Mouse (Mus musculus): ENCODE data around the gene Wdr66. TPM values are rescaled to one million over a fixed set of nuclear protein-coding genes. Genes with fewer than 3 reads are reported as not detected.
A peak's percentile ranks its signal among the peaks of the same experiment; 100 is the strongest.

Wdr66 gene
- polyA plus RNA-seq, 1 experiment from 2014 or later: 0.80 TPM

DNA sequence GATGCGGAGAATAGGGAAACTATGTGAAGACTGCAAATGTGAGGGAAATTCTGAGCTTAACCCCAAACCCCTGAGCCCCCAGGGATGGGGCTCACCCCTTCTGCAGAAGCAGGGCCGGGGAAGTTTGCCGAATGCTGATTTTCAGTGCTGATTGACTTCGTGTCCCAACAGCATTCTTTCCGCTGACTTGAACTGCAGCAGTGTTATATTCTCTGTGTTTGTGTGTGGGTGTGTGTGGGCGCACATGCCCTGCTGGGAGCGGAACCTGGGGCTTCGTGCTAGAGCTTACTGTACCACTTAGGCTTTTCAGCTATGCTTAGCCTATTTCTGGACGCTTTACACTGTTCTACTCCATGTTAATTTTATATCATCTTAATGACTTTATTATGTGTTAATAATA is 15.5 kb upstream of the Wdr66 start:
- 80% methylated on average over 9 of the region's 9 CpGs for WGBS
- Histone ChIP-seq H3K27ac (replicated peaks) (no peak overlapping the region), H3K4me3 (no peak overlapping the region), H3K4me1 (replicated peaks) (no peaks in the 10 kb centered on the region), H3K4me2 (no peak overlapping the region), H3K27me3 (no peaks in the 10 kb centered on the region), H3K9ac (no peak overlapping the region), H3K9me3 (no peaks in the 10 kb centered on the region), H3K36me3 (peaks cover 22% of the 10 kb centered on the region)
- no peak for ATAC-seq (ENCODE audit: low FRiP score, low read depth)

GRCm38 (mm10) chr5:123239501-123239900 is 12.4 kb upstream of the Wdr66 start:
- Histone ChIP-seq H3K4me1 (replicated peaks) (no peaks in the 10 kb centered on the region), H3K9ac (no peak overlapping the region), H3K36me3 (peaks cover 44% of the 10 kb centered on the region), H3K4me2 (no peak overlapping the region), H3K27ac (replicated peaks) (no peak overlapping the region), H3K9me3 (no peaks in the 10 kb centered on the region), H3K4me3 (no peak overlapping the region), H3K27me3 (no peaks in the 10 kb centered on the region)
- ATAC-seq (ENCODE audit: low FRiP score, low read depth): no peak
- WGBS: 93% methylated on average over 11 of the region's 11 CpGs

DNA sequence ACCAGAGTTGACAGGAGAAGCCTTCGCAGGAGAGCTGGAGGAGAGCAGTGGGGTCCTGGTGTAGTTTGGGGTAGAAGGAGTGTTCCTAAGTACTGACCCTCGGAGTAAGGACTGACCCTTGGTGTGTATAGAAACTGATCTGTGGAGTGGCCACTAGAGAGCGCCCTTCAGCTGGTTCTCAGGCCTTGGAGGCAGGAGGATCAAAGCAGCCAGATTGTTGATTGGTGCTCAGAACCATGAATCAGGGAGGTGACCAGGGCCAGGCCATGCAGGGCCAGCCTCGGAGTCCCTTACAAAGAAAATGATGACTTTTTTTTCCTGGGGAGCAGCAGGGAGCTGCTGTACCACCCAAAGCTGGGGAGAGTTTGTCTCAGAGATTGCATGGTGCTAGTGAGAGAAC is 6.4 kb upstream of the Wdr66 start:
- H3K9me3 ChIP-seq: no peaks in the 10 kb centered on the region
- peaks cover 30% of the 10 kb centered on the region for H3K36me3 ChIP-seq

DNA sequence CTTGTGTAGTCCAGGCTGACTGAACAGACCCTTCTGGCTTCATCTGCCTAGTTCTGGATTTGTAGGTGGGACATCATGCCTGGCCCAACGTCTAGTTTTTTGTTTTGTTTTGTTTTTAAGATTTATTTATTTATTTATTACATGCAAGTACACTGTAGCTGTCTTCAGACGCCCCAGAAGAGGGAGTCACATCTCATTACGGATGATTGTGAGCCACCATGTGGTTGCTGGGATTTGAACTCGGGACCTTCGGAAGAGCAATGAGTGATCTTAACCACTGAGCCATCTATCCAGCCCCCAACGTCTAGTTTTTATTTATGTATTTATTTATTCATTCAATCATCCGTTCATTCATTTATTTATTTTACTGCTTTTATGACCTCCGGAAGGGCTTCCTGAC is 512 bp upstream of the Wdr66 start:
- Histone ChIP-seq H3K27me3 (no peaks in the 10 kb centered on the region), H3K4me1 (replicated peaks) (peaks cover 6% of the 10 kb centered on the region), H3K9ac (no peak overlapping the region), H3K4me3 (no peak overlapping the region), H3K9me3 (no peaks in the 10 kb centered on the region), H3K27ac (replicated peaks) (no peak overlapping the region), H3K4me2 (peak overlapping the region; percentile 66), H3K36me3 (0 out of 2 replicates have a peak, but pooled peaks cover 4% of the 10 kb centered on the region)
- 69% methylated on average over 8 of the region's 8 CpGs for WGBS
- no peak for ATAC-seq (ENCODE audit: low FRiP score, low read depth)

More for the DNA sequence above, 6.4 kb upstream of the Wdr66 start:
- H3K27me3 ChIP-seq: no peaks in the 10 kb centered on the region
- H3K27ac ChIP-seq (replicated peaks): no peak overlapping the region
- ATAC-seq (ENCODE audit: low FRiP score, low read depth): peak; percentile 27; the same call in 1 of the 2 replicates
- no peak overlapping the region for H3K4me3 ChIP-seq
- no peak overlapping the region for H3K9ac ChIP-seq
- H3K4me1 ChIP-seq (replicated peaks): no peaks in the 10 kb centered on the region
- WGBS: 10% methylated on average over 4 of the region's 4 CpGs
- no peak overlapping the region for H3K4me2 ChIP-seq

- no peak overlapping the region for H3K4me3 ChIP-seq
- ATAC-seq (ENCODE audit: low FRiP score, low read depth): 0 out of 2 replicates have a peak, but pooled peaks have one; percentile 19
- H3K4me1 ChIP-seq (replicated peaks): peaks cover 7% of the 10 kb centered on the region
- H3K4me2 ChIP-seq: peak overlapping the region; percentile 37
- H3K27me3 ChIP-seq: no peaks in the 10 kb centered on the region
- H3K9ac ChIP-seq: 0 out of 2 replicates have a peak overlapping the region, but pooled peaks have one; percentile 6
- WGBS: 23% methylated on average over 23 of the region's 23 CpGs
- H3K27ac ChIP-seq (replicated peaks): peak overlapping the region; percentile 24
- no peaks in the 10 kb centered on the region for H3K36me3 ChIP-seq
- no peaks in the 10 kb centered on the region for H3K9me3 ChIP-seq
These were observed 5.2 kb downstream of the Wdr66 start for GRCm38 (mm10) chr5:123256841-123257755.

DNA sequence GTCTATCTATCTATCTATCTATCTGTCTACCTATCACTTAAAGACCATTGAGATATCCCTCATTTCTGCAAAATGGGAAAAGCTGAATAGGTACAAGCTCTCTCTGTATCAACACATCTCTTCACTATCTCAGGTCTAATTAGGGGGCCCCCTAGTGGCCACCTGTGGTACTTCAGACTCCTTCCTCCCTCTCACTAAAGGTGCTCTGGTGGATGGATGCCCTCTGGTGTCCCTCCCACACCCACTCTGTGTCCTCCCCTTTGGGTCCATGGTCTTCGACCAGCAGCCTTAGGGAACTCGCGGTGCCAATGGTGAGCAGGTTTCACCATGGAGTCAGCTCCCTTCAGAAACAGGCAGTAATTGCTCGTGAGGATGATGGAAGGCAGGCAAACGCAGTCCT is 7.1 kb downstream of the Wdr66 start:
- peaks cover 6% of the 10 kb centered on the region for H3K4me1 ChIP-seq (replicated peaks)
- H3K36me3 ChIP-seq: no peaks in the 10 kb centered on the region
- no peaks in the 10 kb centered on the region for H3K9me3 ChIP-seq
- H3K4me3 ChIP-seq: no peak overlapping the region
- H3K27me3 ChIP-seq: no peaks in the 10 kb centered on the region
- H3K27ac ChIP-seq (replicated peaks): no peak overlapping the region
- WGBS: 56% methylated on average over 5 of the region's 5 CpGs
- no peak overlapping the region for H3K9ac ChIP-seq
- no peak for ATAC-seq (ENCODE audit: low FRiP score, low read depth)
- no peak overlapping the region for H3K4me2 ChIP-seq

DNA sequence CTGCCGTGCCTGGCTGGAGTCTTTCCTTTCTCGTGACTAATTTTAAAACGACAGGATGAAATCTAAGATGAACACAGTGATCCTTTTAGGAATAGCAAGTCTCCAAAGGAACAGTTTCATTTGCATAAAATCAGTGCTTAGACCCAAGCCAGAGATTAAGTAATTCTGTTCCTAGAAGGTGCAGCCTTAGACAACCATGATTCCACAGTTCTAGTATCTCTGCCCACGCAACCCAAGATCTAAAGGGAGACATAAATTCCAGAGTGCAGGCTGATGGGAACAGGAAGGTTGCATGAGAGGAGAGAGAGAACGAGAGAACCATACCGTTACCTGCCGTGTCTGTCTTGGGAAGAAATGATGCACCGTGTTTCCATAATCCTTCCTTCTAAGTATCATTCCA is 8.8 kb downstream of the Wdr66 start:
- H3K27ac ChIP-seq (replicated peaks): no peak overlapping the region

DNA sequence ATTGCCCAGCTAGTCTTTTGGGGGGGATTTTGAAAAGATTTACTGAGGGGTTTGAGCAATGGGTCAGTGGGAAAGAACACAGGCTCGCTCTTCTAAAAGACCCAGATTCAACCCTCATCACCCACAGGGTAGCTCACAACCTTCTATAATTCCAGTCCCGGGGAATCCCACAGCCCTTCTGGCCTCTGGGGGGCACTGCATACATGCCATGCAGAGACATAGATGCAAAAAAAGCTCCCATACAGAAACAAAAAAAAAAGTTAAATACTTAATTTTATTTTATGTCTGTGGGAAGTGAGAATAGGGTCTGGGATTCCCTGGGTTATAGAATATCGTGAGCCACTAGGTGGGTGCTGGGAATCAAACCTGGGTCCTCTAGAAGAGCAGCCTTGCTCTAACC is 15.0 kb downstream of the Wdr66 start:
- Histone ChIP-seq H3K27me3 (no peaks in the 10 kb centered on the region), H3K4me3 (no peak overlapping the region), H3K9me3 (no peaks in the 10 kb centered on the region), H3K4me2 (no peak overlapping the region), H3K9ac (no peak overlapping the region), H3K27ac (replicated peaks) (no peak overlapping the region), H3K36me3 (no peaks in the 10 kb centered on the region), H3K4me1 (replicated peaks) (no peaks in the 10 kb centered on the region)
- ATAC-seq (ENCODE audit: low FRiP score, low read depth): no peak
- WGBS: 88% methylated on average over 3 of the region's 3 CpGs

More for the DNA sequence above, 8.8 kb downstream of the Wdr66 start:
- no peaks in the 10 kb centered on the region for H3K27me3 ChIP-seq
- no peaks in the 10 kb centered on the region for H3K9me3 ChIP-seq
- H3K9ac ChIP-seq: no peak overlapping the region
- ATAC-seq (ENCODE audit: low FRiP score, low read depth): no peak
- H3K4me1 ChIP-seq (replicated peaks): peaks cover 6% of the 10 kb centered on the region
- no peak overlapping the region for H3K4me3 ChIP-seq
- no peaks in the 10 kb centered on the region for H3K36me3 ChIP-seq
- 76% methylated on average over 8 of the region's 8 CpGs for WGBS
- no peak overlapping the region for H3K4me2 ChIP-seq

- Histone ChIP-seq H3K4me3 (no peak overlapping the region), H3K9me3 (no peaks in the 10 kb centered on the region), H3K27me3 (no peaks in the 10 kb centered on the region), H3K9ac (no peak overlapping the region), H3K36me3 (no peaks in the 10 kb centered on the region), H3K27ac (replicated peaks) (no peak overlapping the region), H3K4me2 (no peak overlapping the region), H3K4me1 (replicated peaks) (no peaks in the 10 kb centered on the region)
- WGBS: 78% methylated on average over 28 of the region's 28 CpGs
- no peak for ATAC-seq (ENCODE audit: low FRiP score, low read depth)
These were observed 16.9 kb downstream of the Wdr66 start for GRCm38 (mm10) chr5:123268477-123269474.

GRCm38 (mm10) chr5:123270917-123271316 is 19.0 kb downstream of the Wdr66 start:
- no peak overlapping the region for H3K4me2 ChIP-seq
- no peaks in the 10 kb centered on the region for H3K9me3 ChIP-seq
- 66% methylated on average over 11 of the region's 11 CpGs for WGBS
- H3K36me3 ChIP-seq: no peaks in the 10 kb centered on the region
- H3K4me1 ChIP-seq (replicated peaks): peaks cover 8% of the 10 kb centered on the region
- no peaks in the 10 kb centered on the region for H3K27me3 ChIP-seq
- ATAC-seq (ENCODE audit: low FRiP score, low read depth): no peak
- H3K4me3 ChIP-seq: no peak overlapping the region
- no peak overlapping the region for H3K27ac ChIP-seq (replicated peaks)
- H3K9ac ChIP-seq: no peak overlapping the region

DNA sequence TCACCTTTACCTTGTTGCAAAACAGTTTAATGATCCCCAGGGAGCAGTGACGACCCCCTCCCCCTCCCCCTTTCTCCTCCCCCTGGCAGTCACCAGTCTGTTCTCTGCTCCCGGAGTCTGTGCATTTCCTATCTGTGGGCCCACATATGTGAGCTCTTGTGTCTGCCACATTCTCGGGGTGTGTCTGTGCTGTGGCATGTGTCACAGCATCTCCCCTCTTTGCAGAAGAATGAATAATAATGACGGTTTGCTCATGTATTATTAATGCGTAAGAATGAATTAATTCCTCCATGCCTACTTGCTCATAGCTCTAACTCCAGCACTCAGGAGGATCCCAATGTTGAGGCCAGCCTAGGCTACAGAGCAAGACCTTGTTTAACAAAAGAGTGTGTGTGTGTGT is 21.0 kb downstream of the Wdr66 start:
- Histone ChIP-seq H3K27me3 (no peaks in the 10 kb centered on the region), H3K4me2 (no peak overlapping the region), H3K4me1 (replicated peaks) (peaks cover 24% of the 10 kb centered on the region), H3K4me3 (no peak overlapping the region), H3K36me3 (no peaks in the 10 kb centered on the region), H3K9me3 (no peaks in the 10 kb centered on the region), H3K27ac (replicated peaks) (no peak overlapping the region), H3K9ac (no peak overlapping the region)
- WGBS: 34% methylated on average over 5 of the region's 5 CpGs
- no peak for ATAC-seq (ENCODE audit: low FRiP score, low read depth)

Data from hindbrain, embryonic 15.5 days (tissue).